Mouse (Mus musculus) heart, embryonic 14.5 days (tissue): Measurements from ENCODE around the gene Arhgap23. TPM values are rescaled to one million over a fixed set of nuclear protein-coding genes. Genes with fewer than 3 reads are reported as not detected.

Experiments
- ATAC-seq: fragments of 200-750 bp; cut with Nextera tagmentation; 2 replicates; pipeline ENCODE4 v1.8.0; 2017; ENCODE audit warnings: low read depth, moderate TSS enrichment; ENCODE audit not compliant: insufficient number of reproducible peaks, insufficient read depth, low FRiP score
- H3K27ac ChIP-seq, 2 experiments: fragments of 200-500 bp in 1 of 2; fragments of 300-500 bp in 1 of 2; sonication (generic) in 1 of 2; replicated peaks in 1 of 2; 2 replicates each; pipeline ENCODE4 v1.5.1; 2012 to 2014; ENCODE audit warnings: low read depth in 2 of 2, low read length in 2 of 2, control low read depth in 1 of 2, mild to moderate bottlenecking in 1 of 2, mixed read lengths in 1 of 2; ENCODE audit not compliant: control insufficient read depth in 1 of 2, insufficient read depth in 1 of 2
- H3K27me3 ChIP-seq: fragments of 300-500 bp; sonication (generic); 2 replicates; pipeline ENCODE4 v1.6.1; 2014; ENCODE audit warnings: mild to moderate bottlenecking, low read length, control low read depth; ENCODE audit not compliant: control insufficient read depth, insufficient read depth
- H3K36me3 ChIP-seq: fragments of 300-500 bp; sonication (generic); 2 replicates; pipeline ENCODE4 v1.6.1; 2014; ENCODE audit warnings: mild to moderate bottlenecking, control low read depth, low read length, mixed read lengths; ENCODE audit not compliant: control insufficient read depth, insufficient read depth
- H3K4me1 ChIP-seq, 2 experiments: fragments of 200-500 bp in 1 of 2; fragments of 300-500 bp in 1 of 2; sonication (generic) in 1 of 2; 2 replicates each; pipeline ENCODE4 v1.6.1; 2012 to 2014; ENCODE audit warnings: low read length in 2 of 2, control low read depth in 1 of 2, mixed read lengths in 1 of 2; ENCODE audit not compliant: control insufficient read depth in 2 of 2, insufficient read depth in 2 of 2
- H3K4me2 ChIP-seq: fragments of 300-500 bp; sonication (generic); 2 replicates; pipeline ENCODE4 v1.6.1; 2014; ENCODE audit warnings: mild to moderate bottlenecking, low read length
- H3K4me3 ChIP-seq, 2 experiments: fragments of 200-500 bp in 1 of 2; fragments of 300-500 bp in 1 of 2; sonication (generic) in 1 of 2; 2 replicates each; pipeline ENCODE4 v1.5.1; 2012 to 2014; ENCODE audit warnings: low read length in 2 of 2, mild to moderate bottlenecking in 2 of 2, control low read depth in 1 of 2, low read depth in 1 of 2, moderate library complexity in 1 of 2; ENCODE audit not compliant: control insufficient read depth in 1 of 2, insufficient read depth in 1 of 2
- H3K9ac ChIP-seq: fragments of 300-500 bp; sonication (generic); 2 replicates; pipeline ENCODE4 v1.6.1; 2014; ENCODE audit warnings: mild to moderate bottlenecking, low read length
- H3K9me3 ChIP-seq: fragments of 300-500 bp; sonication (generic); 2 replicates; pipeline ENCODE4 v1.6.1; 2016; ENCODE audit warnings: low read length, control low read depth; ENCODE audit not compliant: control insufficient read depth
- WGBS: fragments of 180-500 bp; shearing (Covaris S2); extraction: QIAGEN DNeasy Blood & Tissue Kit; methylation state at CpG from one replicate; pipeline ENCODE4 v1.1.7; 2014; 5-methylcytosine and 5-hydroxymethylcytosine counted together
- polyA plus RNA-seq: library from polyadenylated mRNA; unstranded; fragments of >200 nt; fragmentation: Nextera tagmentation; extraction: Ambion mirVana; gene quantifications from 2 replicates; pipeline ENCODE4 v1.2.1, GENCODE M21; 2014

The Arhgap23 gene
- polyA plus RNA-seq, 1 experiment from 2014 or later, result 8.4 TPM

DNA sequence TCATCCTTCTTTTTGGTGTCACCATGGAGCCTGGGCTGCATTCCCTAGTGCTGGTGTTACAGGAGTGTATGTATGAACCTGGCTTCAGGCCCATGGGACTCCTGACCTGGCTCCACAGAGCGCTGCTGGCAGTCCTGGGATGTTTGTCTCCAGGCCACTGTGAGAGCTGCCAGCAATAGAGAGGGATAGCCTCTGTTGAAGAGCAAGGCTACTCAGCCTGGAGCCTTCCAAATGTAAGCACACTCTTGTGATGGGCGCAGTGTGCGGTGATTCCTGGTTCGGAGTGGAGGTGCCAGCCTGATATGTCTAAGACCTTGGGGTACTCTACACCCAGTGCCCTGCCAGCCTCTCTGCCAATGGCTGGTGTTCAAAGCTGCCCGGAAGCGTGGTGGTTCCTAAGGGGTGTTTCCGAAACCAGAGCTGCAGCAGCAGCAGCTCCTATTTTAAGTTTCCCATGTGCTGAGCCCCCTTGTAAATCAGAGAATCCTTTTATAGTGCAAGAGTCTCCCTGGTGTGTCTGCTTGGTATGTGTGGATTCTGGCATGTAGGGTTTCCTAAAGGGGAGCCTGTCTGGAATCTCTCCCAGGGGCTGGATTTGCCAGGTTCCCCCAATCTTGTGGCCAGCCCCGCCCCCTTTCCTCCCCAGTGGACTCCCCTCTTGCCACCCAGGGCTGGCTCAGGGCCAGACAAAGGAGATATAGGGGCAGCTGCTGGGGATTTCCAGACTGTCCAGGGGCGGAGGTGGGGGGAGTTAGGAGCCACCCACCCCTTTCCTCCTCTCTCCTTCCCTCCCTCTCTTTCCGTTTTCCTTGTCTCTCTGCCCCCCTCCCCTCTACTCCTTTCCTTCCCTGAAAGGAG, 9.0 kb upstream of the Arhgap23 start:
- H3K4me1 ChIP-seq, result peaks cover 35 to 45% of the 10 kb centered on the region in 2 experiments

DNA sequence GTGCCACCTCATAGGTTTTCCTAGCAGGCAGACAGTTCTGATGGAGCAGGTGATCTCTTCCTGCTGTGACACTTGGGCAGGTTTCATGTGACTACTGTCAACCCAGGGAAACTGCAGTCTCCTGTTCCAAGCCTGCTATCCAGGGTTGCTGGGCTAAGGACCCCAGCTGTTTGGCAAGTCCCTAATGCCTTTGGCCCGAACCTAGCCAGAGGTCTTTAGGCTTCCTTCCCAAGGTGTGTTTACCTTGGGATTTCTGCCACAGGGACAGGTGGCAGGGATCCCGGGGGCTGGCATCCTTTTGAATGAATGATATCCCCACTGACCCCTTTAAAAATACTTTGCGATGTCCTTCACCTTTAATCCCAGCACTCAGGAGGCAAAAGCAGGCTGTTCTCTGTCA, 7.9 kb upstream of the Arhgap23 start:
- ATAC-seq, result no peak
- Histone ChIP-seq H3K4me1 (peaks cover 38 to 42% of the 10 kb centered on the region in 2 experiments), H3K9ac (peak overlapping the region; percentile 58), H3K27ac (no peak overlapping the region; a peak in 1 of 4 replicates), H3K4me3 (no peak overlapping the region), H3K4me2 (0 out of 2 replicates have a peak overlapping the region, but pooled peaks have one; percentile 99), H3K36me3 (no peaks in the 10 kb centered on the region), H3K27me3 (no peaks in the 10 kb centered on the region), H3K9me3 (no peaks in the 10 kb centered on the region)
- 71% methylated on average over 3 of the region's 3 CpGs for WGBS

More for the DNA sequence above, 9.0 kb upstream of the Arhgap23 start:
- Histone ChIP-seq H3K9me3 (no peaks in the 10 kb centered on the region), H3K27me3 (no peaks in the 10 kb centered on the region), H3K27ac (peak overlapping the region; percentile 74 to 76), H3K4me3 (no peak overlapping the region), H3K4me2 (peak overlapping the region; percentile 99), H3K36me3 (no peaks in the 10 kb centered on the region), H3K9ac (peak overlapping the region; percentile 58)
- ATAC-seq, result peak; percentile 32; the same call in 1 of the 2 replicates
- WGBS, result 21% methylated on average over 10 of the region's 10 CpGs

DNA sequence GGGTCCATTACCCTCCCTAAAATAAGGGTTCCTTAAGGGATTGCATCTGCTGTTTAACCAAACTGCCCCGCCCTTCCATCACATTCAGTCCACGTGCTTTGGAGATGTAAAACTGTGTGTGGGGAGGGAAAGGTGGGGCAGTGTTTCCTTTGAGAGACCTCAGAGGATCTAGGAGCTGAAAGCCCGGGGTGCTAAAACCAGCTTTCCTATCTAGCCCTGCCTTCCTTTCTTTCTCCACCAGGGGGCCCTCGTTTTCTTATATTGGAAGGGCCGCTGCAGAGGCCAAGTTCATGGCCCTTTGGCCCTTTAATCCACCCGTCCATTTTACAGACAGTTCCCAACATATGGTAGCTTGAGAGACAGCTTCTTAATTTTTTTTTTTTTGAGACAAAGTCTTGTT, 7.2 kb upstream of the Arhgap23 start:
- Histone ChIP-seq H3K27me3 (no peaks in the 10 kb centered on the region), H3K9me3 (no peaks in the 10 kb centered on the region), H3K27ac (no peak overlapping the region), H3K4me3 (no peak overlapping the region), H3K36me3 (no peaks in the 10 kb centered on the region), H3K4me2 (no peak overlapping the region), H3K9ac (peak overlapping the region; percentile 58; the same call in 1 of the 2 replicates), H3K4me1 (peaks cover 41 to 44% of the 10 kb centered on the region in 2 experiments)
- ATAC-seq, result no peak
- WGBS, result 3% methylated on average over 6 of the region's 6 CpGs

DNA sequence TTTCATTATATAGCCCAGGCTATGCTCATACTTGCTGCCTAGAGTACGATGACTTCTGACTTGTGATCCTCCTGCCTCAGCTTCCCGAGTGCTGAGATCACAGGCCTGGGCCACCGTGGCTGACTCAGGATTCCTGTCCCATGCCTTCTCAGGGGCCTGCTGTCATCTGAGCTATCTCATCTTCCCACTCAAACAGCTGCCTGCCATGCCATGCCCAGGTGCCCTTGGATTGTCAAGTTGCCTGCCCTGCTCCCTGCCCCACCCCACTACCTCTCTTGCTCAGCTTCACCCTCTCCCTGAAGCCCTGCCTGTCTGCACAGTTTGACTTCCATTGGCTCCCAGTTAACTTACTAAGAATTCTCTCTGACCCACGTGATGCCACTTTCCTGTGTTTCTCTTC, 4.4 kb upstream of the Arhgap23 start:
- Histone ChIP-seq H3K4me1 (peaks cover 27 to 33% of the 10 kb centered on the region in 2 experiments), H3K36me3 (no peaks in the 10 kb centered on the region), H3K9ac (no peak overlapping the region), H3K4me3 (no peak overlapping the region), H3K9me3 (no peaks in the 10 kb centered on the region), H3K4me2 (no peak overlapping the region), H3K27me3 (no peaks in the 10 kb centered on the region), H3K27ac (0 out of 4 replicates have a peak overlapping the region, but pooled peaks of 1 of the 2 experiments have one; percentile 71)
- no peak for ATAC-seq
- 72% methylated on average over 4 of the region's 4 CpGs for WGBS

DNA sequence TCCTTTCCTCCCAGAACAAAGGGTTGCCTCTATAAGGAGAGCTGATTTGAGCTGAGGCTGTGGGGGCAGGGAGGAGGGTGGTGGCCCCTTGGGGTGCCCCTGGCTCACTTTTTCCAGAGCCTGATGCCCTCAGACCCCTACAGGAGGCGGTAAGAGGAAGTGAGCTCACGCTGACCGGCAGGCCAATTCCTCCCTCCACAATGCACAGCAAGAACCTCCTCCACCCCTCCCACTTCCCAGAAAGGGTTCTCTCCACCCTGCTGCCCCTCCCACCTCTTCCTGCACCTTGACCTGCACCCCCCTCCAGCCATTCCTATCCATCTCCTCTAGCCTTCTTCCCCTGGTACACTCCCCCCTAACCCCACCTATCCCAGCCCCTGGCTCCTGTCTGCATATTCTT, 3.2 kb upstream of the Arhgap23 start:
- WGBS, result 25% methylated on average over 3 of the region's 3 CpGs
- H3K27ac ChIP-seq, result peak overlapping the region; percentile 63 to 71
- H3K36me3 ChIP-seq, result no peaks in the 10 kb centered on the region
- no peak overlapping the region for H3K4me2 ChIP-seq
- peak; percentile 38; the same call in 1 of the 2 replicates for ATAC-seq
- H3K4me3 ChIP-seq, result no peak overlapping the region
- no peak overlapping the region for H3K9ac ChIP-seq
- H3K4me1 ChIP-seq, result peaks cover 22 to 30% of the 10 kb centered on the region in 2 experiments
- H3K27me3 ChIP-seq, result no peaks in the 10 kb centered on the region
- no peaks in the 10 kb centered on the region for H3K9me3 ChIP-seq

DNA sequence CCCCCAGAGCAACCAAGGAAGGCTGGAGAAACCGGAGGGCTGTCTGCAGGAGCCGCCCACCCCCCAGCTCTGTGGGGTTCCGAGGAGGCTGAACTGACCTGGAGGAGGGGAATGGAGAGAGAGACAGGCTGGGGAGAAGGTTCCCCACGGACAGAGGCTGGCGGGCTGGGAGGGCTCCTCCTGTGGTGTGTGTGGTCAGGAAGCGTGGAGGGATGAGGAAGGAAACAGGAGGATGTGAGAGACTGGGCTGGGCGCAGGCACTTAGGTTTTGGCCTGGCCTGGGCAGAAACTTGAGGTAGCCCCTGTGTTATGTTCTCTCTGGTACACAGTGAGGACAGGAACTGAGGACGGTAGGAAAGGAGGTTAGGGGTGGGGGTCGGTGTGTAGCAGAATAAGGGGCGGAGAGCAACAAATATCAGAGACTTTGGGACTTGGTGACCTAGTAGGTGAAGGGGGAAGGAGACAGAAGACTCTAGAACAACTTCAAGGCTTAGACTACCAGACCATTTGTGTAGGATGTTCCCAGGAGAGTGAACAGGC, 2.5 kb upstream of the Arhgap23 start:
- ATAC-seq, result no peak
- peak overlapping the region; percentile 21; the same call in 1 of the 2 replicates for H3K4me2 ChIP-seq
- H3K4me1 ChIP-seq, result peaks cover 16 to 22% of the 10 kb centered on the region in 2 experiments
- no peaks in the 10 kb centered on the region for H3K9me3 ChIP-seq
- 0 out of 2 replicates have a peak, but pooled peaks cover under 1% of the 10 kb centered on the region for H3K36me3 ChIP-seq
- H3K27me3 ChIP-seq, result no peaks in the 10 kb centered on the region
- 51% methylated on average over 10 of the region's 10 CpGs for WGBS
- H3K9ac ChIP-seq, result peak overlapping the region; percentile 30; the same call in 1 of the 2 replicates
- no peak overlapping the region for H3K4me3 ChIP-seq
- H3K27ac ChIP-seq, result peak overlapping the region; percentile 63 to 71

DNA sequence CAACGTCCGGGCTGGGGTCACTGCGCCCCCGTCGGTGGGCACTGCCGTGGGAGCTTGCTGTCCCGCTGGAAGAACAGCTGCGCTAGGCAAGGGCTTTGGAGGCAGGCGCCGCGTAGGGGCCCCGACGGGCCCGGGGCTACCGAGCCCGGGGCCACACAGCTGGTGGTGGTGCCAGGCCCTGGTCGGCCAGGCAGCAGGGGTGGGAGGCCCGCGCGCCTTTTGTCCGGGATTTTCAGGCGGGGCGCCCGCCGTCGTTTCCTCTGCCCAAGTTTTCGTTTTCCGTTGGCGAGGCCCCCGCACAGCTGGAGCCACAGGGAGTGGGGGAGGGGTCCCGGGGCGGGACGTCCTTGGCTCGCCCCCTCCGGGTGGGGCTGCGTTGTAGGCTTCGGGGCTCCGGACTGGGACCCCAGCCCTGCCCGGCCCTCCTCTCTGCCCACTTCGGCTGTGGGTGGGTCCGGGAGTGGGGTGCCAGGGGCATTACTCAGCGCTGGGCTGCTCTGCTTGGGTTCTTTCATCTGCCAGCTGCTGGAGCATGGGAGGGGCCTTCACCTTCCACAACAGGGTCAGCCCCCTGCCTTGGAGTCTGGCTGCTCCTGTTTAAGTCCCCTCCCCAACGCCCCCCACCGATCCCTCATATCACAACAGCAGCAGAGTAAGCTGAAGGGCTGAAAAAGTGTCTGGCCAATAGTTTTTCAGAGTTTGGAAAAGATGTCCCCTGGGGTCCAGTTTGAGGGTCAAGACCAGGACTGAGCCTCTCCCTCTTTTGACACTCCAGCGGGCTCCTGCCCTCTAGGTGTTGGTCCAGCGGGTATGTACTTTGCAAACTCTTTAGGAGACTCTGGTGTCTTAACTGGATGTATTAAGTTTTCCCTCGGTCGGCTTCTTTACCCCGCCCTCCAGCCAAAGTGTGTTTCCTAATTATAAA, 641 bp downstream of the Arhgap23 start:
- ATAC-seq, result peak; percentile 29
- Histone ChIP-seq H3K9me3 (no peaks in the 10 kb centered on the region), H3K27ac (peak overlapping the region; percentile 69 to 88), H3K9ac (peak overlapping the region; percentile 96), H3K36me3 (0 out of 2 replicates have a peak, but pooled peaks cover 3% of the 10 kb centered on the region), H3K4me1 (peaks cover 26 to 33% of the 10 kb centered on the region in 2 experiments), H3K4me3 (peak overlapping the region; percentile 82 to 98), H3K27me3 (no peaks in the 10 kb centered on the region), H3K4me2 (peak overlapping the region; percentile 81)
- WGBS, result 2% methylated on average over 45 of the region's 49 CpGs
